Mouse (Mus musculus) liver, embryonic 14.5 days (tissue): ENCODE data around the gene Gstp3. TPM values are rescaled to one million over a fixed set of nuclear protein-coding genes. Genes with fewer than 3 reads are reported as not detected.
"Not testable (repeated sequence)": the region's sequence is repeated elsewhere in the genome, so short reads cannot be mapped to it uniquely, and the experiment has no call there.

Source experiments
- ATAC-seq: fragments of 200-750 bp; cut with Nextera tagmentation; 2 replicates; pipeline ENCODE4 v1.8.0; 2017; ENCODE audit warnings: moderate number of reproducible peaks, mild to moderate bottlenecking, moderate library complexity; ENCODE audit not compliant: insufficient read depth
- DNase-seq, 3 experiments: peaks; one replicate each; pipeline ENCODE4 v3.0.0-alpha.2; 2012 to 2013; ENCODE audit warnings: low read depth in 3 of 3, low spot score in 3 of 3
- H3K27ac ChIP-seq: fragments of 300-500 bp; sonication (generic); 2 replicates; pipeline ENCODE4 v1.5.1; 2014; ENCODE audit warnings: moderate library complexity, mild to moderate bottlenecking, control low read depth, inconsistent platforms
- H3K27me3 ChIP-seq: fragments of 300-500 bp; sonication (generic); 2 replicates; pipeline ENCODE4 v1.6.1; 2014; ENCODE audit warnings: mild to moderate bottlenecking, low read length, moderate library complexity; ENCODE audit not compliant: control insufficient read depth, insufficient read depth
- H3K36me3 ChIP-seq: fragments of 300-500 bp; sonication (generic); replicated peaks from 2 replicates; pipeline ENCODE4 v1.6.1; 2014; ENCODE audit warnings: low read depth; ENCODE audit not compliant: control insufficient read depth, insufficient read depth
- H3K4me1 ChIP-seq, 2 experiments: fragments of 200-500 bp in 1 of 2; fragments of 300-500 bp in 1 of 2; sonication (generic) in 1 of 2; replicated peaks; 2 replicates each; pipeline ENCODE4 v1.6.1; 2012 to 2014; ENCODE audit warnings: antibody characterized with exemption in 1 of 2, inconsistent platforms in 1 of 2, low read length in 1 of 2; ENCODE audit not compliant: control insufficient read depth in 2 of 2, insufficient read depth in 2 of 2
- H3K4me2 ChIP-seq: fragments of 300-500 bp; sonication (generic); 2 replicates; pipeline ENCODE4 v1.6.1; 2014; ENCODE audit warnings: low read depth, mild to moderate bottlenecking, control low read depth, moderate library complexity
- H3K4me3 ChIP-seq, 2 experiments: fragments of 200-500 bp in 1 of 2; fragments of 300-500 bp in 1 of 2; sonication (generic) in 1 of 2; 2 replicates each; pipeline ENCODE4 v1.5.1; 2012 to 2014; ENCODE audit warnings: low read depth in 2 of 2, low read length in 2 of 2, mild to moderate bottlenecking in 2 of 2, control low read depth in 1 of 2, inconsistent platforms in 1 of 2, moderate library complexity in 1 of 2; ENCODE audit not compliant: insufficient read depth in 1 of 2
- H3K9ac ChIP-seq: fragments of 300-500 bp; sonication (generic); replicated peaks from 2 replicates; pipeline ENCODE4 v1.6.1; 2014; ENCODE audit warnings: mild to moderate bottlenecking, control low read depth, moderate library complexity
- H3K9me3 ChIP-seq: fragments of 300-500 bp; sonication (generic); 2 replicates; pipeline ENCODE4 v1.6.1; 2016; ENCODE audit warnings: low read length, mixed read lengths; ENCODE audit not compliant: control insufficient read depth
- CTCF ChIP-seq: IDR thresholded peaks from 2 replicates; pipeline ENCODE4 v1.5.1; 2016; ENCODE audit warnings: antibody characterized with exemption, low read depth, control low read depth
- EP300 ChIP-seq: IDR thresholded peaks from 2 replicates; pipeline ENCODE4 v1.6.1; 2016; ENCODE audit warnings: antibody characterized with exemption, low read depth
- WGBS: fragments of 180-500 bp; shearing (Covaris S2); extraction: QIAGEN DNeasy Blood & Tissue Kit; methylation state at CpG from one replicate; pipeline ENCODE4 v1.1.7; 2014; ENCODE audit not compliant: insufficient replicate concordance; 5-methylcytosine and 5-hydroxymethylcytosine counted together
- polyA plus RNA-seq, 2 experiments: library from polyadenylated mRNA; depleted of rRNA in 1 of 2; stranded (reverse) in 1 of 2; unstranded in 1 of 2; fragments of >200 nt; fragmentation: Nextera tagmentation in 1 of 2; extraction: Ambion mirVana in 1 of 2; gene quantifications; 2 replicates each; pipeline versions ENCODE4 v1.2.1 to v1.2.3; 2012 to 2014

Gene Gstp3
- polyA plus RNA-seq, 2 experiments = 69.6 to 78.5 TPM

DNA sequence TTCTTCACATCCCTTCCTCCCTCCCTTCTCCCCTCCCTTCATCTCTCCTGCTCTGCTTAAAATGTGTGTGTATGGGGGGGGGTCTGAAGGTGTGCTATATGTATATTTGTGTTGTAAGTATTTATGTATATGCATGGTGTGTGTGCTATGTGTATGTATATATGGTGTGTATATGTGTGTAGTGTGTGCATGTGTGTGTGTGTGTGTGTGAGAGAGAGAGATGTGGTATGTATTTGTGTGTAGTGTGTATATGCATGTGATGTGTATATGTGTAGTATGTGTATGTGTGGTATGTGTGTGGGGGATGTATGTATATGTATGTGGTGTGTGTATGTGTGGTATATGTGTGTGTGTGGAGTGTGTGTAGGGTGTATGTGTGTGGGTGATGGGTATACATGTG lies 7.5 kb upstream of the Gstp3 start:
- Histone ChIP-seq H3K4me3 (no peak overlapping the region), H3K4me2 (no peak overlapping the region), H3K27me3 (no peaks in the 10 kb centered on the region), H3K9ac (no peak overlapping the region), H3K9me3 (no peaks in the 10 kb centered on the region), H3K36me3 (no peaks in the 10 kb centered on the region), H3K27ac (no peak overlapping the region), H3K4me1 (peaks cover 2 to 9% of the 10 kb centered on the region in 2 experiments; a peak in 1 of 4 replicates)
- DNase-seq (no peak), ATAC-seq (no peak)
- no peak for TF ChIP-seq EP300

DNA sequence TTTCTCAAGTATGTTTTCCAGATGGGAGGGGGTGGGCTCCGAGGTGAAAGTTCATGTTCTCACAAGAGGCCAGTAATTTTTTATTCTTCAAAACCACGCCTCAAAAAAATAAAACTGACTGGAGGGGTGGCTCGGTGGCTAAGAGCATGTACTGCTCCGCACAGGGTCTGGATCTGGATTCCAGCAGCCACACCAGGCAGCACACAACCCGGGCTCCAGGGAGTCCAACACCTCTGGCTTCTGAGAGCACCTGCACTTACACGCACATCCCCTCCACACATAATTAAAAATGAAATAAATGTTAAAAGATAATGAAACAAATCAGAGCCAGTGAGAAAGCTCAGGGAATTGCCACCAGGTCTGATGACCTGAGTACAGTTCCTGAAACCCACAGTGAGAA lies 6.9 kb upstream of the Gstp3 start:
- Histone ChIP-seq H3K27ac (no peak overlapping the region), H3K4me3 (no peak overlapping the region), H3K4me2 (no peak overlapping the region), H3K9me3 (no peaks in the 10 kb centered on the region), H3K9ac (no peak overlapping the region), H3K36me3 (no peaks in the 10 kb centered on the region), H3K4me1 (peaks cover 2 to 7% of the 10 kb centered on the region in 2 experiments; a peak in 1 of 4 replicates), H3K27me3 (no peaks in the 10 kb centered on the region)
- no peak for DNase-seq
- no peak for ATAC-seq
- WGBS = 60% methylated on average over 6 of the region's 6 CpGs
- TF ChIP-seq EP300 (no peak), CTCF (no peak)

DNA sequence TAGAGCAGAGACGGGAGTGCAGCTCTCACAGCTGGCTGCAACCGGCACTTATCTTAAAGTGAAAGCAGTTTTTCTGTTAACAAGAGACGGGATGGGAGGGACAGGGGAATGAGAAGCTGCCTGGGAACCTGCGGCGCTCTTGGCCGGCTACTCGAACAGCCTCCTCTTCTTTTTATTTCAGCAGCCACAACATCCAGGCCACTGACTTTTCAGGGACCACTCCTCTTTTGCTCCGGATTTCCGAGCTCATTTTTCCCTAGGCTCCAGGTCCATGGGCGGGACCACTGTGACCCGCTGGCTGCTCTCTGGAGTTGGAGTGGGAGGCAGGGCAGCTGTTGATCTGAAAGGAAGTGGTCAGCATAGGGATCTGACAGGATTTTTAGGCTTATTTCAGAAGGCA lies 5.1 kb upstream of the Gstp3 start:
- ATAC-seq, H3K27me3 ChIP-seq, H3K9me3 ChIP-seq, H3K4me2 ChIP-seq, H3K27ac ChIP-seq, H3K4me3 ChIP-seq, H3K9ac ChIP-seq, H3K36me3 ChIP-seq, DNase-seq: not testable (repeated sequence)
- WGBS = 7% methylated on average over 3 of the region's 11 CpGs
- H3K4me1 ChIP-seq = peaks cover 9 to 12% of the 10 kb centered on the region in 2 experiments

DNA sequence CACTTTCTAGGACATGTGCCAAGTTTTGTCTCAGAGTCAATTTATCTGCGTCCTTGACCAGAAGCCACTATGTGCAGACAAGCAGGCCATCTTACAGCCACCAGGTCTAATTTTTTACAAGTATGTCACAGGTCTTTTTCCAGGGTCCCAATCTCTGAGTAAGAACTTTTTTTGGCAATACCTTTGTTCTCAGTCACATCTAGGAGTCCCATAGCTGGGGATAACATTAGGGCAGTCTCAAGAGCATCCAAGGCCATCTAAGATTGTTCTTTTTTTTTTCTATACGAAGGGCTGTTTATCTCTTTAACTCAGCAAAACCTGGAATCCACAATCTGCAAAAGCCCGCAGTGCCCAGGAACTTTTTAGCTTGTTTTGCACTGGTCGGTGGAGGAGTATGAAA lies 4.0 kb upstream of the Gstp3 start:
- not testable (repeated sequence) for H3K4me2 ChIP-seq, H3K9me3 ChIP-seq, DNase-seq, H3K36me3 ChIP-seq, ATAC-seq, H3K4me3 ChIP-seq, H3K27me3 ChIP-seq, H3K27ac ChIP-seq, H3K9ac ChIP-seq
- H3K4me1 ChIP-seq = peaks cover 20 to 24% of the 10 kb centered on the region in 2 experiments
- WGBS = 31% methylated on average over 2 of the region's 4 CpGs

DNA sequence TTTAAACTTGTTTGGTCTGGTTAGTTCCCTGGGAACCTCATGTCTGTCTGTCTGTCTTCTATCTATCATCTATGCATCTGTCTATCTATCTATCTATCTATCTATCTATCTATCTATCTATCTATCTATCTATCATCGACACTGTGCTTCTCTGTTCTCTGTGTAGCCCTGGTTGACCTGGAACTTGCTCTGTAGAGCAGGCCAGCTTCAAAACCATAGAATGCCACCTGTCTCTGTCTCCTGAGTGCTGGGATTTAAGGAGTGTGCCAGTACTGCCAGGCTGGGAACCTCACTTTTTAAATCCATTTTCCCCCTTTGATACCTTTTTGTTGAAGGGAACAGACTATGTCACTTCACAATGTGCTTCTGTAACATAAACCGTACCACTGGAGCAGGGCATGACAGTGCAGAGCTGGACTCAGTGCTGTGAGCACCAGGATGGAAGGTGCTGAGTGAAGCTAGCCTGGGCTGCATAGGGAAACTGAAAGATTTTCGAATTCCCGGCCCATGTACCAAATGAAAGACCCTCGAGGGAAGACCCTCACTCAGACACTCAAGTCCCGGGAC lies 1.6 kb upstream of the Gstp3 start:
- DNase-seq (no peak), ATAC-seq (no peak)
- H3K27ac ChIP-seq = no peak overlapping the region
- no peak overlapping the region for H3K9ac ChIP-seq
- WGBS = 67% methylated on average over 6 of the region's 6 CpGs
- H3K4me3 ChIP-seq = no peak overlapping the region
- H3K4me1 ChIP-seq = peaks cover 24 to 29% of the 10 kb centered on the region in 2 experiments
- H3K9me3 ChIP-seq = no peaks in the 10 kb centered on the region
- TF ChIP-seq EP300 = no peak
- no peak for TF ChIP-seq CTCF
- H3K36me3 ChIP-seq = no peaks in the 10 kb centered on the region
- H3K27me3 ChIP-seq = no peaks in the 10 kb centered on the region
- H3K4me2 ChIP-seq = no peak overlapping the region
